Mouse (Mus musculus): Measurements from ENCODE around the gene Tmem52. TPM values are rescaled to one million over a fixed set of nuclear protein-coding genes. Genes with fewer than 3 reads are reported as not detected.

Gene Tmem52
- polyA plus RNA-seq, 1 experiment from 2014 or later = not detected

GRCm38 (mm10) chr4:155463050-155463449, 5.9 kb upstream of the Tmem52 start:
- H3K27ac ChIP-seq = no peak overlapping the region
- H3K9ac ChIP-seq = no peak overlapping the region
- no peak overlapping the region for H3K4me2 ChIP-seq (replicated peaks)
- no peaks in the 10 kb centered on the region for H3K27me3 ChIP-seq
- no peak overlapping the region for H3K4me3 ChIP-seq
- no peaks in the 10 kb centered on the region for H3K9me3 ChIP-seq
- 79% methylated on average over 13 of the region's 13 CpGs for WGBS
- ATAC-seq (ENCODE audit: low FRiP score, low read depth) = no peak
- H3K4me1 ChIP-seq = no peaks in the 10 kb centered on the region
- no peaks in the 10 kb centered on the region for H3K36me3 ChIP-seq

- Histone ChIP-seq H3K4me2 (replicated peaks) (no peak overlapping the region), H3K4me3 (no peak overlapping the region), H3K4me1 (no peaks in the 10 kb centered on the region), H3K27ac (no peak overlapping the region), H3K9me3 (no peaks in the 10 kb centered on the region), H3K27me3 (no peaks in the 10 kb centered on the region), H3K36me3 (no peaks in the 10 kb centered on the region), H3K9ac (no peak overlapping the region)
- 90% methylated on average over 6 of the region's 6 CpGs for WGBS
- no peak for ATAC-seq (ENCODE audit: low FRiP score, low read depth)
Measured at GRCm38 (mm10) chr4:155463611-155464010, 5.3 kb upstream of the Tmem52 start.

- no peak for ATAC-seq (ENCODE audit: low FRiP score, low read depth)
- Histone ChIP-seq H3K27me3 (peaks cover 2% of the 10 kb centered on the region; the same call in 1 of the 2 replicates), H3K4me1 (peaks cover 3% of the 10 kb centered on the region), H3K4me2 (replicated peaks) (no peak overlapping the region), H3K9me3 (no peaks in the 10 kb centered on the region), H3K9ac (no peak overlapping the region), H3K27ac (no peak overlapping the region), H3K4me3 (no peak overlapping the region), H3K36me3 (no peaks in the 10 kb centered on the region)
- 86% methylated on average over 4 of the region's 4 CpGs for WGBS
Measured at GRCm38 (mm10) chr4:155464061-155464460, 4.9 kb upstream of the Tmem52 start.

GRCm38 (mm10) chr4:155465607-155466006, 3.3 kb upstream of the Tmem52 start:
- H3K27me3 ChIP-seq = peaks cover 17% of the 10 kb centered on the region
- no peak overlapping the region for H3K4me2 ChIP-seq (replicated peaks)
- WGBS = 72% methylated on average over 6 of the region's 6 CpGs
- H3K4me1 ChIP-seq = peaks cover 7% of the 10 kb centered on the region
- H3K9ac ChIP-seq = no peak overlapping the region
- H3K36me3 ChIP-seq = no peaks in the 10 kb centered on the region
- no peak for ATAC-seq (ENCODE audit: low FRiP score, low read depth)
- no peak overlapping the region for H3K27ac ChIP-seq
- no peak overlapping the region for H3K4me3 ChIP-seq
- H3K9me3 ChIP-seq = no peaks in the 10 kb centered on the region

GRCm38 (mm10) chr4:155466080-155466479, 2.8 kb upstream of the Tmem52 start:
- no peak overlapping the region for H3K4me2 ChIP-seq (replicated peaks)
- H3K27ac ChIP-seq = no peak overlapping the region
- no peak overlapping the region for H3K9ac ChIP-seq
- peaks cover 7% of the 10 kb centered on the region for H3K4me1 ChIP-seq
- H3K9me3 ChIP-seq = no peaks in the 10 kb centered on the region
- 77% methylated on average over 5 of the region's 5 CpGs for WGBS
- no peaks in the 10 kb centered on the region for H3K36me3 ChIP-seq
- H3K27me3 ChIP-seq = peaks cover 18% of the 10 kb centered on the region
- no peak overlapping the region for H3K4me3 ChIP-seq
- no peak for ATAC-seq (ENCODE audit: low FRiP score, low read depth)

GRCm38 (mm10) chr4:155467237-155468010, 1.5 kb upstream of the Tmem52 start:
- WGBS = 81% methylated on average over 13 of the region's 13 CpGs
- Histone ChIP-seq H3K36me3 (no peaks in the 10 kb centered on the region), H3K4me2 (replicated peaks) (no peak overlapping the region), H3K9me3 (no peaks in the 10 kb centered on the region), H3K4me3 (no peak overlapping the region), H3K27me3 (peaks cover 26% of the 10 kb centered on the region), H3K27ac (no peak overlapping the region), H3K9ac (no peak overlapping the region), H3K4me1 (peaks cover 7% of the 10 kb centered on the region)
- no peak for ATAC-seq (ENCODE audit: low FRiP score, low read depth)

- Histone ChIP-seq H3K9me3 (no peaks in the 10 kb centered on the region), H3K4me2 (replicated peaks) (peak overlapping the region; percentile 58; the same call in 1 of the 2 replicates), H3K4me3 (no peak overlapping the region), H3K27ac (no peak overlapping the region), H3K4me1 (peaks cover 7% of the 10 kb centered on the region), H3K9ac (peak overlapping the region; percentile 50; the same call in 1 of the 2 replicates), H3K36me3 (no peaks in the 10 kb centered on the region), H3K27me3 (peaks cover 26% of the 10 kb centered on the region)
- 83% methylated on average over 18 of the region's 18 CpGs for WGBS
- no peak for ATAC-seq (ENCODE audit: low FRiP score, low read depth)
Measured at GRCm38 (mm10) chr4:155469590-155470262, 812 bp downstream of the Tmem52 start.

GRCm38 (mm10) chr4:155470263-155470953, 1.5 kb downstream of the Tmem52 start:
- Histone ChIP-seq H3K9ac (no peak overlapping the region), H3K4me2 (replicated peaks) (no peak overlapping the region), H3K36me3 (no peaks in the 10 kb centered on the region), H3K9me3 (no peaks in the 10 kb centered on the region), H3K4me3 (no peak overlapping the region), H3K27me3 (peaks cover 26% of the 10 kb centered on the region), H3K4me1 (peaks cover 7% of the 10 kb centered on the region), H3K27ac (no peak overlapping the region)
- WGBS = 81% methylated on average over 16 of the region's 16 CpGs
- no peak for ATAC-seq (ENCODE audit: low FRiP score, low read depth)

GRCm38 (mm10) chr4:155470997-155471396, 2.1 kb downstream of the Tmem52 start:
- Histone ChIP-seq H3K4me3 (no peak overlapping the region), H3K9me3 (no peaks in the 10 kb centered on the region), H3K9ac (no peak overlapping the region), H3K36me3 (no peaks in the 10 kb centered on the region), H3K27me3 (peaks cover 26% of the 10 kb centered on the region), H3K27ac (no peak overlapping the region), H3K4me1 (peaks cover 7% of the 10 kb centered on the region), H3K4me2 (replicated peaks) (no peak overlapping the region)
- WGBS = 80% methylated on average over 7 of the region's 7 CpGs
- no peak for ATAC-seq (ENCODE audit: low FRiP score, low read depth)

GRCm38 (mm10) chr4:155471406-155471805, 2.5 kb downstream of the Tmem52 start:
- ATAC-seq (ENCODE audit: low FRiP score, low read depth) = no peak
- no peak overlapping the region for H3K4me2 ChIP-seq (replicated peaks)
- peaks cover 7% of the 10 kb centered on the region for H3K4me1 ChIP-seq
- no peak overlapping the region for H3K27ac ChIP-seq
- no peaks in the 10 kb centered on the region for H3K9me3 ChIP-seq
- peaks cover 26% of the 10 kb centered on the region for H3K27me3 ChIP-seq
- WGBS = 90% methylated on average over 7 of the region's 7 CpGs
- no peak overlapping the region for H3K9ac ChIP-seq
- H3K4me3 ChIP-seq = no peak overlapping the region
- H3K36me3 ChIP-seq = no peaks in the 10 kb centered on the region

- H3K27ac ChIP-seq = no peak overlapping the region
- no peak for ATAC-seq (ENCODE audit: low FRiP score, low read depth)
- peaks cover 7% of the 10 kb centered on the region for H3K4me1 ChIP-seq
- no peak overlapping the region for H3K4me3 ChIP-seq
- H3K4me2 ChIP-seq (replicated peaks) = no peak overlapping the region
- H3K9ac ChIP-seq = no peak overlapping the region
- H3K27me3 ChIP-seq = peaks cover 26% of the 10 kb centered on the region
- 77% methylated on average over 3 of the region's 3 CpGs for WGBS
- H3K9me3 ChIP-seq = no peaks in the 10 kb centered on the region
- no peaks in the 10 kb centered on the region for H3K36me3 ChIP-seq
Measured at GRCm38 (mm10) chr4:155472716-155473290, 3.9 kb downstream of the Tmem52 start.

- H3K4me2 ChIP-seq (replicated peaks) = no peak overlapping the region
- 58% methylated on average over 5 of the region's 5 CpGs for WGBS
- ATAC-seq (ENCODE audit: low FRiP score, low read depth) = peak; percentile 33; the same call in 1 of the 2 replicates
- peaks cover 7% of the 10 kb centered on the region for H3K4me1 ChIP-seq
- no peaks in the 10 kb centered on the region for H3K36me3 ChIP-seq
- peaks cover 26% of the 10 kb centered on the region for H3K27me3 ChIP-seq
- H3K27ac ChIP-seq = no peak overlapping the region
- H3K9me3 ChIP-seq = no peaks in the 10 kb centered on the region
- no peak overlapping the region for H3K9ac ChIP-seq
- H3K4me3 ChIP-seq = no peak overlapping the region
Measured at GRCm38 (mm10) chr4:155473319-155473718, 4.4 kb downstream of the Tmem52 start.

All from limb, embryonic 13.5 days (tissue).